Mouse (Mus musculus) WW6 (cell line): ENCODE measurements at regions not wholly inside any gene's neighbourhood (a gene's known extent, or its start where the extent isn't known, plus 50 kb on each side); places are given as distances from the start of the nearest gene placed in this dataset.

ENCODE experiments used
- DNase-seq: peaks from one replicate; pipeline ENCODE4 v3.0.0-alpha.2; 2013; ENCODE audit warnings: low read depth, low spot score

- DNase-seq = no peak
Observed at GRCm38 (mm10) chr2:169351547-169351946, 236.0 kb downstream of the Gm11011 start.

GRCm38 (mm10) chr2:169346107-169346506 is 241.4 kb downstream of the Gm11011 start:
- no peak for DNase-seq

GRCm38 (mm10) chr2:169319521-169319920 is 268.0 kb downstream of the Gm11011 start:
- no peak for DNase-seq

- no peak for DNase-seq
Observed at GRCm38 (mm10) chr2:169314396-169314930, 273.1 kb downstream of the Gm11011 start.

- no peak for DNase-seq
Observed at GRCm38 (mm10) chr2:169311821-169312220, 275.7 kb downstream of the Gm11011 start.

- peak; percentile 26 for DNase-seq
Observed at GRCm38 (mm10) chr2:169311356-169311755, 276.2 kb downstream of the Gm11011 start.

- DNase-seq = peak; percentile 38
Observed at GRCm38 (mm10) chr2:169304360-169304759, 283.2 kb downstream of the Gm11011 start.

- no peak for DNase-seq
Observed at GRCm38 (mm10) chr2:169300966-169301365, 286.6 kb downstream of the Gm11011 start.

- DNase-seq = no peak
Observed at GRCm38 (mm10) chr2:169300411-169300810, 287.1 kb downstream of the Gm11011 start.

GRCm38 (mm10) chr2:169297841-169298627 is 289.5 kb downstream of the Gm11011 start:
- DNase-seq = no peak

- DNase-seq = no peak
Observed at GRCm38 (mm10) chr2:169297226-169297625, 290.3 kb downstream of the Gm11011 start.

GRCm38 (mm10) chr2:169293351-169293750 is 294.2 kb downstream of the Gm11011 start:
- DNase-seq = peak; percentile 38

- peak; percentile 47 for DNase-seq
Observed at GRCm38 (mm10) chr2:169288891-169289605, 298.5 kb downstream of the Gm11011 start.

- DNase-seq = no peak
Observed at GRCm38 (mm10) chr2:169286701-169287100, 300.8 kb downstream of the Gm11011 start.

- DNase-seq = no peak
Observed at GRCm38 (mm10) chr2:169282508-169283117, 304.9 kb downstream of the Gm11011 start.

GRCm38 (mm10) chr2:169275371-169275770 is 312.2 kb downstream of the Gm11011 start:
- DNase-seq = no peak

- DNase-seq = no peak
Observed at GRCm38 (mm10) chr2:169274101-169274500, 313.4 kb downstream of the Gm11011 start.

- DNase-seq = no peak
Observed at GRCm38 (mm10) chr2:169272622-169273021, 314.9 kb downstream of the Gm11011 start.

GRCm38 (mm10) chr2:169272018-169272417 is 315.5 kb downstream of the Gm11011 start:
- DNase-seq = no peak

GRCm38 (mm10) chr2:169260636-169261035 is 305.2 kb upstream of the Zfp64 start:
- no peak for DNase-seq

- DNase-seq = no peak
Observed at GRCm38 (mm10) chr2:169244572-169244971, 289.2 kb upstream of the Zfp64 start.

GRCm38 (mm10) chr2:169243981-169244380 is 288.6 kb upstream of the Zfp64 start:
- DNase-seq = no peak
